Mouse (Mus musculus): ENCODE results near the gene Gm20834.
"Not testable (repeated sequence)": the region's sequence is repeated elsewhere in the genome, so short reads cannot be mapped to it uniquely, and the experiment has no call there.

Gene Gm20834

GRCm38 (mm10) chrY:10324489-10324888 lies at the start of gene Gm20834:
Gene Gm20834 (minus strand): TSS chrY:10324589.
- DNase-seq (ENCODE audit: low spot score in 2 of 2): not testable (repeated sequence)

All from cerebellum, postnatal 4 days (tissue).